Mouse (Mus musculus): ENCODE data around the gene Flvcr2. TPM values are rescaled to one million over a fixed set of nuclear protein-coding genes. Genes with fewer than 3 reads are reported as not detected.

The Flvcr2 gene
- polyA plus RNA-seq, 1 experiment from 2014 or later: 1.3 TPM

DNA sequence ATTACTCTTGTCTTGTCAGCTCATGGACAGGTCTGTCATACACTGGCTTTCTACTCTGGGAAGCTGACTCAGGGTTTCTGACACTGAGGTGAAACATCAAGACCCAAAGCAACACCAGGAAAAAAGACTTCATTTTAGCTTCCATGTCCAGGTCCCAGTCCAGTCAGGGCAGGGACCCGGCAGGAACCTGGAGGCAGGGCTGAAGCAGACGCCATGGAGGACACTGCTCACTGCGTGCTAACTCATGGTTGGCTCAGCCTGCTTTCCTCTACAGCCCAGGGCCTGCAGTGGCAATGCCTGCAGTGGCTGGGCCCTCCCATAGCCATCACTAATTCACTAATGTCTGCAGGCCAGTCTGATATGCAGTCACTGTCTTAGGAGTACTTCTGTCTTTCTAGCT is 82.5 kb downstream of the Flvcr2 start:
- Histone ChIP-seq H3K9ac (ENCODE audit: low read length) (no peak overlapping the region), H3K9me3 (ENCODE audit: control insufficient read depth, low read length) (no peaks in the 10 kb centered on the region), H3K27me3 (ENCODE audit: control insufficient read depth, insufficient read depth, low read length) (no peaks in the 10 kb centered on the region), H3K4me2 (no peak overlapping the region), H3K4me1 (ENCODE audit: control insufficient read depth, insufficient read depth, low read length) (peaks cover 5% of the 10 kb centered on the region), H3K4me3 (ENCODE audit: low read depth, low read length) (no peak overlapping the region), H3K36me3 (ENCODE audit: control insufficient read depth, insufficient read depth, low read length) (0 out of 2 replicates have a peak, but pooled peaks cover 2% of the 10 kb centered on the region), H3K27ac (ENCODE audit: low read depth, low read length) (no peak overlapping the region)
- DNase-seq (ENCODE audit: low spot score, missing footprints): no peak
- 95% methylated on average over 3 of the region's 3 CpGs for WGBS
- ATAC-seq (ENCODE audit: low FRiP score): no peak

- Histone ChIP-seq H3K36me3 (ENCODE audit: control insufficient read depth, insufficient read depth, low read length) (0 out of 2 replicates have a peak, but pooled peaks cover 2% of the 10 kb centered on the region), H3K9me3 (ENCODE audit: control insufficient read depth, low read length) (no peaks in the 10 kb centered on the region)
- WGBS: 87% methylated on average over 3 of the region's 3 CpGs
Observed at GRCm38 (mm10) chr12:85829866-85830265, 83.5 kb downstream of the Flvcr2 start.

DNA sequence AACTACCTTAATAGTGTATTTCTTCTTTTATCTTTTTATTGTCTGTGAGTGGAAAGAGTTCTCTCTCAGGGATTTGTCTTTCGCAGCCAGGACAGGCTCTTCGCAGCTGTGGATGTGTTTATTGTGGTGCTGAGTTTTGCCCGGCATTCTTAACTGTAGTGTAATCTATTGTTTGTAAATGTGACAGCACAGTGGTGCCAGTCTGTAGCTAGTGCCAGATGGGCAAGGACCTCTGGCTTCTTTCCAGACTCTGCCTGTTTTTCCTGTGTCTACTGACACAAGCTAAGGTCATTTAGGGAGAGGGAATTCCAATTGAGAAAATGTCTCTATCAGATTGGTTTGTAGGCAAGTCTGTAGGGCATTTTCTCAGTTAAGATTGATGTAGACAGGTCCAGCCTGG is 84.4 kb downstream of the Flvcr2 start:
- Histone ChIP-seq H3K4me3 (ENCODE audit: low read depth, low read length) (no peak overlapping the region), H3K36me3 (ENCODE audit: control insufficient read depth, insufficient read depth, low read length) (0 out of 2 replicates have a peak, but pooled peaks cover 2% of the 10 kb centered on the region), H3K9me3 (ENCODE audit: control insufficient read depth, low read length) (no peaks in the 10 kb centered on the region), H3K4me1 (ENCODE audit: control insufficient read depth, insufficient read depth, low read length) (no peaks in the 10 kb centered on the region), H3K9ac (ENCODE audit: low read length) (no peak overlapping the region), H3K27ac (ENCODE audit: low read depth, low read length) (no peak overlapping the region), H3K27me3 (ENCODE audit: control insufficient read depth, insufficient read depth, low read length) (no peaks in the 10 kb centered on the region), H3K4me2 (no peak overlapping the region)
- DNase-seq (ENCODE audit: low spot score, missing footprints) (no peak), ATAC-seq (ENCODE audit: low FRiP score) (no peak)
- 92% methylated on average over 3 of the region's 3 CpGs for WGBS

More at GRCm38 (mm10) chr12:85829866-85830265, 83.5 kb downstream of the Flvcr2 start:
- DNase-seq (ENCODE audit: low spot score, missing footprints) (no peak), ATAC-seq (ENCODE audit: low FRiP score) (no peak)
- no peak overlapping the region for H3K4me2 ChIP-seq
- H3K27me3 ChIP-seq (ENCODE audit: control insufficient read depth, insufficient read depth, low read length): no peaks in the 10 kb centered on the region
- H3K9ac ChIP-seq (ENCODE audit: low read length): no peak overlapping the region
- peaks cover 3% of the 10 kb centered on the region; the same call in 1 of the 2 replicates for H3K4me1 ChIP-seq (ENCODE audit: control insufficient read depth, insufficient read depth, low read length)
- H3K27ac ChIP-seq (ENCODE audit: low read depth, low read length): no peak overlapping the region
- H3K4me3 ChIP-seq (ENCODE audit: low read depth, low read length): no peak overlapping the region

GRCm38 (mm10) chr12:85834543-85834942 is 88.2 kb downstream of the Flvcr2 start:
- Histone ChIP-seq H3K4me1 (ENCODE audit: control insufficient read depth, insufficient read depth, low read length) (no peaks in the 10 kb centered on the region), H3K27me3 (ENCODE audit: control insufficient read depth, insufficient read depth, low read length) (no peaks in the 10 kb centered on the region), H3K36me3 (ENCODE audit: control insufficient read depth, insufficient read depth, low read length) (0 out of 2 replicates have a peak, but pooled peaks cover 2% of the 10 kb centered on the region), H3K4me2 (no peak overlapping the region), H3K27ac (ENCODE audit: low read depth, low read length) (no peak overlapping the region), H3K9ac (ENCODE audit: low read length) (no peak overlapping the region), H3K9me3 (ENCODE audit: control insufficient read depth, low read length) (no peaks in the 10 kb centered on the region), H3K4me3 (ENCODE audit: low read depth, low read length) (no peak overlapping the region)
- 82% methylated on average over 2 of the region's 2 CpGs for WGBS
- DNase-seq (ENCODE audit: low spot score, missing footprints) (no peak), ATAC-seq (ENCODE audit: low FRiP score) (no peak)

DNA sequence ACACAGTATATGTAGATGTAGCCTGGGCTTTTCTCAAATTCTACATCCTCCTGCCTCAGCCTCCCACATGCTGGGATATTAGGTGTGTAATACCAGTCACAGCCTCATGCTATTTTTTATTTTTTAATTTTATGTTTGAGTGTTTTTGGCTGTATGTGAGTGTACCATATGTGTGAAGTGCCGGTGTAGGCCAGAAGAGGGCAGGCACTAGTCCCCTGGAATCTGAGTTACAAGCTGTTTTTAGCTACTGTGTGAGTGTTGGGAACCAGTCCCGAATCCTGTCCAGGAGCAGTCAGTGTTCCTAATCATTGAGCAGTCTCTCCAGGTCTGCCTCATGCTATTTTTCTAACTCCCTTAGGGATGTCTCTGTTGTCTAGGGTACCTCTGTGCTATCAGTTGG is 91.4 kb downstream of the Flvcr2 start:
- no peak overlapping the region for H3K27ac ChIP-seq (ENCODE audit: low read depth, low read length)
- WGBS: 85% methylated on average over 2 of the region's 2 CpGs

GRCm38 (mm10) chr12:85839371-85840000 is 93.1 kb downstream of the Flvcr2 start:
- H3K27ac ChIP-seq (ENCODE audit: low read depth, low read length): no peak overlapping the region
- no peak overlapping the region for H3K4me3 ChIP-seq (ENCODE audit: low read depth, low read length)
- no peaks in the 10 kb centered on the region for H3K4me1 ChIP-seq (ENCODE audit: control insufficient read depth, insufficient read depth, low read length)
- H3K36me3 ChIP-seq (ENCODE audit: control insufficient read depth, insufficient read depth, low read length): no peaks in the 10 kb centered on the region
- ATAC-seq (ENCODE audit: low FRiP score): no peak
- H3K9me3 ChIP-seq (ENCODE audit: control insufficient read depth, low read length): no peaks in the 10 kb centered on the region
- DNase-seq (ENCODE audit: low spot score, missing footprints): no peak
- no peak overlapping the region for H3K9ac ChIP-seq (ENCODE audit: low read length)
- no peaks in the 10 kb centered on the region for H3K27me3 ChIP-seq (ENCODE audit: control insufficient read depth, insufficient read depth, low read length)
- 91% methylated on average over 12 of the region's 12 CpGs for WGBS
- no peak overlapping the region for H3K4me2 ChIP-seq

More for the DNA sequence above, 91.4 kb downstream of the Flvcr2 start:
- no peaks in the 10 kb centered on the region for H3K9me3 ChIP-seq (ENCODE audit: control insufficient read depth, low read length)
- H3K9ac ChIP-seq (ENCODE audit: low read length): no peak overlapping the region
- no peak overlapping the region for H3K4me2 ChIP-seq
- no peaks in the 10 kb centered on the region for H3K4me1 ChIP-seq (ENCODE audit: control insufficient read depth, insufficient read depth, low read length)
- no peaks in the 10 kb centered on the region for H3K27me3 ChIP-seq (ENCODE audit: control insufficient read depth, insufficient read depth, low read length)
- ATAC-seq (ENCODE audit: low FRiP score) (no peak), DNase-seq (ENCODE audit: low spot score, missing footprints) (no peak)
- no peak overlapping the region for H3K4me3 ChIP-seq (ENCODE audit: low read depth, low read length)
- no peaks in the 10 kb centered on the region for H3K36me3 ChIP-seq (ENCODE audit: control insufficient read depth, insufficient read depth, low read length)

DNA sequence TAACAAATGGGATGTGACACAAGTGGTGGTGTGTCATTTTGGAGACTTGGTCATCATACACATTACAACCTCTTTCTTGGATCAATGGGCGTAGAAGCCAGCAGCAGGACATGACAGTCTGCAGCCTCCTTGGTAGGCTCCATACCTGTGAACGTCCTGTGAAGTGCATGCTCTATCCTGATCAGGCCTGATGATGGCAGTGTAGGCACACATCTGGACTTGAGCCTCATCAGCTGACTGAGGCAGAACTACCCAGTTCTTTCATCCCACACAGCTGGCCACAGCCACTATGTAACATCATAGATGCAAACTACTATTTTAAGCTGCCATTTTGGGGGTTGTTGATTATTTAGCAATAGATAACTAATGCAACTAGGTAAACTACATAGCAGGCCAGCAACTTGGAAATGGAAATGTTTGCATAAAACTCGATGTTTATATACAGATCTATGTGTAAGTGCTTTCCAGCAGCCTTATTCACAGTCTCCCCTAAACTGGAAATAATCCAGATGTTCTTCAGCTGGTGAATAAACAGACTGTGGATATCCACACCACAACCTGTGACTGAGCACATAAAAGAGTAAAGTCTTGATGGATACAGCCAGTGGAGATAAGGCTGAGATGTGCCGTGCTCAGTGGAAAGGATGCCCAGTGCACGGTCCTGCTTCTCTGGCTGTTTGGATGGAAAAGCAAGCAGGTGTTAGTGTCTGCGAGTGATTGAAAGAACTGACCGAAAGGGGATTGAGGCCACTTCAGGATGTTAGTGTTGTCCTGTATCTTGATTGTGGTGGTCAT is 102.0 kb downstream of the Flvcr2 start:
- no peaks in the 10 kb centered on the region for H3K36me3 ChIP-seq (ENCODE audit: control insufficient read depth, insufficient read depth, low read length)

GRCm38 (mm10) chr12:85850661-85851060 is 104.3 kb downstream of the Flvcr2 start:
- Histone ChIP-seq H3K4me1 (ENCODE audit: control insufficient read depth, insufficient read depth, low read length) (no peaks in the 10 kb centered on the region), H3K4me2 (no peak overlapping the region), H3K9me3 (ENCODE audit: control insufficient read depth, low read length) (no peaks in the 10 kb centered on the region), H3K27ac (ENCODE audit: low read depth, low read length) (no peak overlapping the region), H3K4me3 (ENCODE audit: low read depth, low read length) (no peak overlapping the region), H3K36me3 (ENCODE audit: control insufficient read depth, insufficient read depth, low read length) (no peaks in the 10 kb centered on the region), H3K27me3 (ENCODE audit: control insufficient read depth, insufficient read depth, low read length) (no peaks in the 10 kb centered on the region), H3K9ac (ENCODE audit: low read length) (no peak overlapping the region)
- WGBS: 89% methylated on average over 8 of the region's 8 CpGs
- ATAC-seq (ENCODE audit: low FRiP score) (no peak), DNase-seq (ENCODE audit: low spot score, missing footprints) (no peak)

More for the DNA sequence above, 102.0 kb downstream of the Flvcr2 start:
- no peak for ATAC-seq (ENCODE audit: low FRiP score)
- DNase-seq (ENCODE audit: low spot score, missing footprints): no peak
- no peak overlapping the region for H3K4me3 ChIP-seq (ENCODE audit: low read depth, low read length)
- no peak overlapping the region for H3K9ac ChIP-seq (ENCODE audit: low read length)
- no peaks in the 10 kb centered on the region for H3K4me1 ChIP-seq (ENCODE audit: control insufficient read depth, insufficient read depth, low read length)
- no peak overlapping the region for H3K27ac ChIP-seq (ENCODE audit: low read depth, low read length)
- WGBS: 79% methylated on average over 7 of the region's 7 CpGs
- no peaks in the 10 kb centered on the region for H3K27me3 ChIP-seq (ENCODE audit: control insufficient read depth, insufficient read depth, low read length)
- H3K4me2 ChIP-seq: no peak overlapping the region
- H3K9me3 ChIP-seq (ENCODE audit: control insufficient read depth, low read length): no peaks in the 10 kb centered on the region

DNA sequence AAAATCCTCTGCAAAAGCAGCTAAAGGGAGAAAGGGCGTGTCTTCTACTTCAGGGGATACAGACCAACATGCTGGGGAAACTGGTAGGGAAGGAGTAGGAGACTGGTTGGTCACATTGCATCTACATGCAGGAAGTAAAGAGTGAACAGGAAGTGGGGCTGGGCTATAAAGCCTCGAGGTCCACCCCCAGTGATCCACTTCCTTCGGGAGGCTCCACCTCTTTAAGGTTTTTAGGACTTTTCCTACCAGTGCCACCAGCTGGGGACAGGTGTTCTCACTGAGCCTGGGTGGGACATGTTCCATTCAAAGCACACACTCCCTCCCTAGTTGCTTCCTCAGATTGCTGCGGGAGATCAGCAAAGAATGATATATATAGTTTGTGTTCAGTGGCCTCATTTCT is 107.5 kb downstream of the Flvcr2 start:
- Histone ChIP-seq H3K9ac (ENCODE audit: low read length) (no peak overlapping the region), H3K27ac (ENCODE audit: low read depth, low read length) (no peak overlapping the region), H3K4me2 (no peak overlapping the region), H3K4me3 (ENCODE audit: low read depth, low read length) (no peak overlapping the region), H3K36me3 (ENCODE audit: control insufficient read depth, insufficient read depth, low read length) (no peaks in the 10 kb centered on the region), H3K27me3 (ENCODE audit: control insufficient read depth, insufficient read depth, low read length) (no peaks in the 10 kb centered on the region), H3K4me1 (ENCODE audit: control insufficient read depth, insufficient read depth, low read length) (no peaks in the 10 kb centered on the region), H3K9me3 (ENCODE audit: control insufficient read depth, low read length) (no peaks in the 10 kb centered on the region)
- DNase-seq (ENCODE audit: low spot score, missing footprints) (no peak), ATAC-seq (ENCODE audit: low FRiP score) (no peak)
- WGBS: 86% methylated on average over 4 of the region's 4 CpGs

Data from midbrain, embryonic 11.5 days (tissue).